Mouse (Mus musculus) kidney, adult 2 months (tissue): ENCODE measurements around the gene Vpreb3.

Experiments
- CTCF ChIP-seq: fragments of 200-500 bp; conservative IDR thresholded peaks from 2 replicates; pipeline ENCODE4 v1.5.1; 2011; ENCODE audit warnings: low read depth, mild to moderate bottlenecking, control low read depth, low read length, moderate library complexity, mixed read lengths; ENCODE audit not compliant: insufficient read depth, insufficient read length
- POLR2A ChIP-seq: fragments of 200-500 bp; IDR thresholded peaks from one replicate; pipeline ENCODE4 v1.6.1; 2011; ENCODE audit warnings: low read depth, low read length, control low read depth

GRCm38 (mm10) chr10:75932891-75933290 is 10.0 kb upstream of the Vpreb3 start, which contains the start of gene Chchd10:
- no peak for TF ChIP-seq CTCF
- TF ChIP-seq POLR2A, result no peak
